Mouse (Mus musculus): ENCODE measurements around the gene Fars2. TPM values are rescaled to one million over a fixed set of nuclear protein-coding genes. Genes with fewer than 3 reads are reported as not detected.

Gene Fars2
- total and polyA plus RNA-seq, 2 experiments from 2014 or later, result 21.5 to 34.6 TPM

- peak overlapping the region; percentile 62 for H3K4me2 ChIP-seq (ENCODE audit: low read depth, low read length)
- WGBS, result 5% methylated on average over 21 of the region's 21 CpGs
Measured at GRCm38 (mm10) chr13:36116520-36117142, 581 bp upstream of the Fars2 start.

GRCm38 (mm10) chr13:36119684-36120083 lies 2.5 kb downstream of the Fars2 start:
- Histone ChIP-seq H3K9ac (replicated peaks; ENCODE audit: low read length) (no peak overlapping the region), H3K9me3 (ENCODE audit: low read length) (no peaks in the 10 kb centered on the region), H3K4me1 (ENCODE audit: insufficient read depth, low read length) (no peaks in the 10 kb centered on the region), H3K4me3 (ENCODE audit: low read length) (no peak overlapping the region), H3K27ac (no peak overlapping the region), H3K4me2 (ENCODE audit: low read depth, low read length) (no peak overlapping the region), H3K27me3 (ENCODE audit: insufficient read depth, low read length) (no peaks in the 10 kb centered on the region), H3K36me3 (ENCODE audit: insufficient read depth, low read length) (no peaks in the 10 kb centered on the region)
- DNase-seq (ENCODE audit: low spot score) (no peak), ATAC-seq (no peak)
- WGBS, result 72% methylated on average over 4 of the region's 4 CpGs
- peak; percentile 5; the same call in 1 of the 2 replicates for TF ChIP-seq CTCF (IDR thresholded peaks at IDR 0.05; ENCODE audit: low read depth)

More at GRCm38 (mm10) chr13:36116520-36117142, 581 bp upstream of the Fars2 start:
- no peaks in the 10 kb centered on the region for H3K27me3 ChIP-seq (ENCODE audit: insufficient read depth, low read length)
- ATAC-seq (peak; percentile 30; the same call in 1 of the 2 replicates), DNase-seq (ENCODE audit: low spot score) (peak; percentile 26)
- H3K4me3 ChIP-seq (ENCODE audit: low read length), result peak overlapping the region; percentile 77
- no peak for TF ChIP-seq CTCF (IDR thresholded peaks at IDR 0.05; ENCODE audit: low read depth)
- peak overlapping the region; percentile 64 for H3K9ac ChIP-seq (replicated peaks; ENCODE audit: low read length)
- no peaks in the 10 kb centered on the region for H3K36me3 ChIP-seq (ENCODE audit: insufficient read depth, low read length)
- H3K9me3 ChIP-seq (ENCODE audit: low read length), result no peaks in the 10 kb centered on the region
- H3K27ac ChIP-seq, result no peak overlapping the region
- no peaks in the 10 kb centered on the region for H3K4me1 ChIP-seq (ENCODE audit: insufficient read depth, low read length)

- Histone ChIP-seq H3K9me3 (ENCODE audit: low read length) (no peaks in the 10 kb centered on the region), H3K4me3 (ENCODE audit: low read length) (no peak overlapping the region), H3K4me2 (ENCODE audit: low read depth, low read length) (no peak overlapping the region), H3K9ac (replicated peaks; ENCODE audit: low read length) (no peak overlapping the region), H3K4me1 (ENCODE audit: insufficient read depth, low read length) (no peaks in the 10 kb centered on the region), H3K36me3 (ENCODE audit: insufficient read depth, low read length) (no peaks in the 10 kb centered on the region), H3K27me3 (ENCODE audit: insufficient read depth, low read length) (no peaks in the 10 kb centered on the region), H3K27ac (no peak overlapping the region)
- DNase-seq (ENCODE audit: low spot score) (no peak), ATAC-seq (no peak)
- no peak for TF ChIP-seq CTCF (IDR thresholded peaks at IDR 0.05; ENCODE audit: low read depth)
Measured at GRCm38 (mm10) chr13:36120606-36121005, 3.4 kb downstream of the Fars2 start.

- H3K4me3 ChIP-seq (ENCODE audit: low read length), result no peak overlapping the region
- H3K4me2 ChIP-seq (ENCODE audit: low read depth, low read length), result no peak overlapping the region
- DNase-seq (ENCODE audit: low spot score) (peak; percentile 68), ATAC-seq (peak; percentile 78; the same call in 1 of the 2 replicates)
- no peak for TF ChIP-seq CTCF (IDR thresholded peaks at IDR 0.05; ENCODE audit: low read depth)
- H3K36me3 ChIP-seq (ENCODE audit: insufficient read depth, low read length), result no peaks in the 10 kb centered on the region
- peak overlapping the region; percentile 36 for H3K27ac ChIP-seq
- WGBS, result 71% methylated on average over 2 of the region's 2 CpGs
- H3K4me1 ChIP-seq (ENCODE audit: insufficient read depth, low read length), result no peaks in the 10 kb centered on the region
- no peaks in the 10 kb centered on the region for H3K9me3 ChIP-seq (ENCODE audit: low read length)
- H3K27me3 ChIP-seq (ENCODE audit: insufficient read depth, low read length), result no peaks in the 10 kb centered on the region
- no peak overlapping the region for H3K9ac ChIP-seq (replicated peaks; ENCODE audit: low read length)
Measured at GRCm38 (mm10) chr13:36129360-36130054, 12.3 kb downstream of the Fars2 start.

- Histone ChIP-seq H3K36me3 (ENCODE audit: insufficient read depth, low read length) (no peaks in the 10 kb centered on the region), H3K27ac (no peak overlapping the region), H3K4me3 (ENCODE audit: low read length) (no peak overlapping the region), H3K9ac (replicated peaks; ENCODE audit: low read length) (no peak overlapping the region), H3K9me3 (ENCODE audit: low read length) (no peaks in the 10 kb centered on the region), H3K4me1 (ENCODE audit: insufficient read depth, low read length) (no peaks in the 10 kb centered on the region), H3K27me3 (ENCODE audit: insufficient read depth, low read length) (no peaks in the 10 kb centered on the region), H3K4me2 (ENCODE audit: low read depth, low read length) (no peak overlapping the region)
- WGBS, result 92% methylated on average over 5 of the region's 5 CpGs
- ATAC-seq, result no peak
- no peak for TF ChIP-seq CTCF (IDR thresholded peaks at IDR 0.05; ENCODE audit: low read depth)
- DNase-seq (ENCODE audit: low spot score), result no peak
Measured at GRCm38 (mm10) chr13:36131401-36131800, 14.2 kb downstream of the Fars2 start.

GRCm38 (mm10) chr13:36131992-36132649 lies 14.9 kb downstream of the Fars2 start:
- Histone ChIP-seq H3K4me1 (ENCODE audit: insufficient read depth, low read length) (no peaks in the 10 kb centered on the region), H3K4me2 (ENCODE audit: low read depth, low read length) (no peak overlapping the region), H3K9ac (replicated peaks; ENCODE audit: low read length) (no peak overlapping the region), H3K27ac (no peak overlapping the region), H3K27me3 (ENCODE audit: insufficient read depth, low read length) (no peaks in the 10 kb centered on the region), H3K9me3 (ENCODE audit: low read length) (no peaks in the 10 kb centered on the region), H3K4me3 (ENCODE audit: low read length) (no peak overlapping the region), H3K36me3 (ENCODE audit: insufficient read depth, low read length) (no peaks in the 10 kb centered on the region)
- ATAC-seq (no peak), DNase-seq (ENCODE audit: low spot score) (no peak)
- no peak for TF ChIP-seq CTCF (IDR thresholded peaks at IDR 0.05; ENCODE audit: low read depth)
- WGBS, result 83% methylated on average over 5 of the region's 5 CpGs

Data from hindbrain, postnatal 0 days (tissue).